Mouse (Mus musculus): ENCODE measurements at regions not wholly inside any gene's neighbourhood (a gene's known extent, or its start where the extent isn't known, plus 50 kb on each side); places are given as distances from the start of the nearest gene placed in this dataset.
"Not testable (repeated sequence)": the region's sequence is repeated elsewhere in the genome, so short reads cannot be mapped to it uniquely, and the experiment has no call there.

DNA sequence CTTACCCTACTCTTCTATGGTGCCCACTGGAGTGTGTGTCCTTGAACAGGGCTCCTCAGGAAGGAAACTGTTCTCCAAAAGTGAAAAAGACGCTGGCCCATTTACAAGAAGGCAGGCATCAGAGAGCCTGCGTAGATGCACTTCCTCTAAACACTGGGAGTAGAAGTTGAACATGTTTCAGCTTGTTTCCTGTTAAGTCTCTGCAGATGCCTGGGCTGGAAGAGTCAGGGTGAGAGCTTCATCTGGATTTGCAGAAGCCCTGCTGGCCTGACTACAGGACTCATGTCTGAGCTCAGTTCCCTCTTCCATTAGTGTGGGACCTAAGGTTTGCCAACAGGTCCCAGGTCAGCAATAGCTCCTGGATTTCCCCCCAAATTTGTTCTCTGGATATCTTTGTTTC, 54.7 kb upstream of the Nlrp1b start:
- Histone ChIP-seq H3K36me3 (no peaks in the 10 kb centered on the region), H3K4me2 (replicated peaks) (no peak overlapping the region), H3K4me1 (no peaks in the 10 kb centered on the region), H3K9ac (replicated peaks) (no peak overlapping the region), H3K4me3 (no peak overlapping the region), H3K9me3 (no peaks in the 10 kb centered on the region), H3K27me3 (no peaks in the 10 kb centered on the region), H3K27ac (replicated peaks) (no peak overlapping the region)
- WGBS = 74% methylated on average over 2 of the region's 2 CpGs
- ATAC-seq (ENCODE audit: low FRiP score, low read depth) = no peak

- not testable (repeated sequence) for H3K36me3 ChIP-seq; H3K4me1 ChIP-seq; ATAC-seq (ENCODE audit: low FRiP score, low read depth)
Observed at GRCm38 (mm10) chr11:71288243-71288642, 57.7 kb upstream of the Nlrp1b start.

DNA sequence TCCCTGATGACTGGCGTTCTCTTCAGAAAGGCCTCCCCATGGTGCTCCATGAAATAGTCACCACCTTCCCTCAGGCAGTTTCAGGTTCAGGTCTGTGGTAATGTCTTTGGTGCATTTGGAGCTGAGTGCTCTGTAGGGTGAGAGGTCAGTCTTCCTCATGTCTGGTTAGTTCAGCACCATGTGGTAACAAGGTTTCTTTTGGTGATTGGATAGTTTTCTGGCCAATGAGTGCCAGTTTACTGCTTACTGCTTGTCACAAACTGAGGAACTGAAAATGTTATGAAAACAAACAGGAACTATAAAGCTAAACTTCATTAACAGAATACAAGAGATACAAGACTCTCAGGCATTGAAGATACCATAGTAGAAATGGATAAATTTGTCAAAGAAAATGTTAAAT, 59.0 kb upstream of the Nlrp1b start:
- no peaks in the 10 kb centered on the region for H3K36me3 ChIP-seq
- H3K9ac ChIP-seq (replicated peaks) = no peak overlapping the region
- WGBS = 79% methylated on average over 1 of the region's 1 CpGs
- H3K4me3 ChIP-seq = no peak overlapping the region
- no peak overlapping the region for H3K27ac ChIP-seq (replicated peaks)
- H3K4me1 ChIP-seq = no peaks in the 10 kb centered on the region
- no peaks in the 10 kb centered on the region for H3K27me3 ChIP-seq
- no peaks in the 10 kb centered on the region for H3K9me3 ChIP-seq
- no peak for ATAC-seq (ENCODE audit: low FRiP score, low read depth)
- no peak overlapping the region for H3K4me2 ChIP-seq (replicated peaks)

More at GRCm38 (mm10) chr11:71288243-71288642, 57.7 kb upstream of the Nlrp1b start:
- not testable (repeated sequence) for H3K9ac ChIP-seq (replicated peaks); H3K4me2 ChIP-seq (replicated peaks); H3K9me3 ChIP-seq; H3K4me3 ChIP-seq; H3K27ac ChIP-seq (replicated peaks); H3K27me3 ChIP-seq

- Histone ChIP-seq H3K36me3 (no peaks in the 10 kb centered on the region), H3K9me3 (no peaks in the 10 kb centered on the region), H3K27ac (replicated peaks) (no peak overlapping the region), H3K27me3 (no peaks in the 10 kb centered on the region), H3K4me2 (replicated peaks) (no peak overlapping the region), H3K4me3 (no peak overlapping the region), H3K9ac (replicated peaks) (no peak overlapping the region), H3K4me1 (no peaks in the 10 kb centered on the region)
- ATAC-seq (ENCODE audit: low FRiP score, low read depth) = no peak
- 85% methylated on average over 1 of the region's 1 CpGs for WGBS
Observed at GRCm38 (mm10) chr11:71299479-71299878, 68.9 kb upstream of the Nlrp1b start.

DNA sequence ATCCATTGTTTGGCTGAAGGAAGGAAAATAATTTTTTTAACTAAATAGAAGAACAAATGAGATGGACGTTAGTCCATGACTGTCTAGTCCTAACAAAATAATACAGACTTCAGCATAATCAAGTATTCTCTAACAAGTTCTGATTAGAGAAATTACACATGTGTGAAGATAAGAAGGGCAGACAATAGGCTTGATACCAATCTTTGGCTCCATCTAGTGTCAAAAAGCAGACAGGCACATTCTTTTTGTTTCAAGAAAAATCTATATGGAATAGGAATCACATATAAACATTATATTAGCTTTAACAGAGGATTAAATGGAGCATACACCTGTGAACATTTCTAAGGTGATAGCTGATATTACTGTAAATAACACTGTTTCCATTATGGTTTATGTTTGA, 92.9 kb upstream of the Nlrp1b start:
- no peak overlapping the region for H3K4me2 ChIP-seq (replicated peaks)
- H3K9ac ChIP-seq (replicated peaks) = no peak overlapping the region
- H3K4me3 ChIP-seq = no peak overlapping the region
- no peaks in the 10 kb centered on the region for H3K9me3 ChIP-seq
- H3K27ac ChIP-seq (replicated peaks) = no peak overlapping the region
- 43% methylated on average over 1 of the region's 1 CpGs for WGBS
- H3K36me3 ChIP-seq = no peaks in the 10 kb centered on the region
- ATAC-seq (ENCODE audit: low FRiP score, low read depth) = no peak
- H3K27me3 ChIP-seq = no peaks in the 10 kb centered on the region
- no peaks in the 10 kb centered on the region for H3K4me1 ChIP-seq

GRCm38 (mm10) chr11:71337428-71337827, 106.9 kb upstream of the Nlrp1b start:
- Histone ChIP-seq H3K36me3 (no peaks in the 10 kb centered on the region), H3K27me3 (no peaks in the 10 kb centered on the region), H3K9me3 (no peaks in the 10 kb centered on the region), H3K4me1 (no peaks in the 10 kb centered on the region), H3K27ac (replicated peaks) (no peak overlapping the region), H3K9ac (replicated peaks) (no peak overlapping the region), H3K4me2 (replicated peaks) (no peak overlapping the region), H3K4me3 (no peak overlapping the region)
- WGBS = 10% methylated on average over 1 of the region's 1 CpGs
- ATAC-seq (ENCODE audit: low FRiP score, low read depth) = no peak

DNA sequence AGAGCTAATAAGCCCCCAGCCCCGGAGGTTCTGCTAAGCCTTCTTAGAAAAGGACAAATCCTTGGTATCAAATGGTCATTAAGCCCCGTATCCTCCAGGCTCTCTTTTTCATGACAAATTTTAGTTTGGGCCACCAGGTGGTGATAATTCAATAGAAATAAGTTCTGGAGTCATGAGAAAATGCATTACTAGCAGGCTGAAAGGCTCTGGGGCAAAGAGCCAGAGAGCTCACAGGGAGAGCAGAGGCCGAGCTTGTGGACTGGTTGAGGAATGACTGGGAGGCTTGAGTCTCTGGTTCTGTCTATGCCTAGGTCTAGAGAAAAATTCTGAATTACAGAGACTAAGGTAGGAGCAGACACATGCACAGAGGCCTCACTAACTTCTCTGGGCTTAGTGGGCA, 115.5 kb upstream of the Nlrp1b start:
- 43% methylated on average over 3 of the region's 3 CpGs for WGBS
- Histone ChIP-seq H3K27ac (replicated peaks) (no peak overlapping the region), H3K4me3 (no peak overlapping the region), H3K27me3 (no peaks in the 10 kb centered on the region), H3K36me3 (no peaks in the 10 kb centered on the region), H3K9ac (replicated peaks) (no peak overlapping the region), H3K4me2 (replicated peaks) (no peak overlapping the region), H3K4me1 (no peaks in the 10 kb centered on the region), H3K9me3 (no peaks in the 10 kb centered on the region)
- no peak for ATAC-seq (ENCODE audit: low FRiP score, low read depth)

GRCm38 (mm10) chr11:71357089-71357488, 126.6 kb upstream of the Nlrp1b start:
- Histone ChIP-seq H3K9ac (replicated peaks) (no peak overlapping the region), H3K4me3 (no peak overlapping the region), H3K4me2 (replicated peaks) (no peak overlapping the region), H3K9me3 (no peaks in the 10 kb centered on the region), H3K4me1 (no peaks in the 10 kb centered on the region), H3K27me3 (no peaks in the 10 kb centered on the region), H3K27ac (replicated peaks) (no peak overlapping the region), H3K36me3 (no peaks in the 10 kb centered on the region)
- no peak for ATAC-seq (ENCODE audit: low FRiP score, low read depth)
- 48% methylated on average over 3 of the region's 3 CpGs for WGBS

DNA sequence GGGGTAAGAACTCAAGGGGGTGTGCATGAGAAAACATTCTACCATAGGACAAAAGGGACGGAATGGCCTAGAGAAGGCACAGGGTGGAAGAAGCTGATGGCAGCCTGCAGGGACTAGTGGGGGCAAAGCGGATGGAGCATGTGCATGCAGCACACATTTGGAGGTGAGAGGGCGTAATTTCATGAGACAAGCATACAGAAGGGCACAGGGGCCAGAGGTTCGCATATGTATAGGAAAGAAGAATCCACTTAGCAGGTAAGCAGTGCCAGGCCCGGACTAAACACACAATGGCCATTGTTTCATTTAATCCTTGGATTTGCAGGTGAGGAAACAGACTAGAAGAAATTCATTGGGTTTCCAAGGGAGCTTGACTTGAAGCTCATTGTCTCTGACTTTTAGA, 130.3 kb upstream of the Nlrp1b start:
- Histone ChIP-seq H3K36me3 (no peaks in the 10 kb centered on the region), H3K4me1 (no peaks in the 10 kb centered on the region), H3K9me3 (no peaks in the 10 kb centered on the region), H3K9ac (replicated peaks) (no peak overlapping the region), H3K4me3 (no peak overlapping the region), H3K4me2 (replicated peaks) (no peak overlapping the region), H3K27me3 (no peaks in the 10 kb centered on the region), H3K27ac (replicated peaks) (no peak overlapping the region)
- ATAC-seq (ENCODE audit: low FRiP score, low read depth) = no peak
- 76% methylated on average over 5 of the region's 5 CpGs for WGBS

GRCm38 (mm10) chr11:71371871-71372270, 141.3 kb upstream of the Nlrp1b start:
- no peaks in the 10 kb centered on the region for H3K4me1 ChIP-seq
- no peaks in the 10 kb centered on the region for H3K27me3 ChIP-seq
- no peak overlapping the region for H3K9ac ChIP-seq (replicated peaks)
- no peaks in the 10 kb centered on the region for H3K36me3 ChIP-seq
- no peak for ATAC-seq (ENCODE audit: low FRiP score, low read depth)
- H3K4me3 ChIP-seq = no peak overlapping the region
- WGBS = 72% methylated on average over 5 of the region's 5 CpGs
- H3K27ac ChIP-seq (replicated peaks) = no peak overlapping the region
- H3K9me3 ChIP-seq = no peaks in the 10 kb centered on the region
- H3K4me2 ChIP-seq (replicated peaks) = no peak overlapping the region

GRCm38 (mm10) chr11:71375132-71375531, 144.6 kb upstream of the Nlrp1b start:
- no peak overlapping the region for H3K4me2 ChIP-seq (replicated peaks)
- 74% methylated on average over 5 of the region's 5 CpGs for WGBS

DNA sequence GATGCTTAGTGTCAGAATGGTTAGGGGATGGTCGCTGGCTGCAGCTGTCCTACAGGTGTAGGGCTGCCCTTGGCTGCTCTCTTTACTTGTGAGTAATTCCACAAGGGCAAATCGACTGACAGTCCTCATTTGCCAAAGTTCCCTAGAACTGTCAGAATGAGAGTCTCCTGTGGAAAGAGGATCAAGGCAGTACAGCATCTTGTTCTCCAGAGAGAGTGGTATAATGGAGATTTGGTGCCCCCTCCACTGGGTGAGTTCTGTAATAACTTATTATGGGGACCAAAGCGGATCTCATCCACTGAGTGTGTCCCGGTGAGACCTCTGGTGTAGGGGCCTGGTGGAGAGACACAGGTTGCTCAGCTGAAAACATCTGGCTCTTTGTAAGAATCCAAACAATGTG, 157.9 kb upstream of the Nlrp1b start:
- Histone ChIP-seq H3K27me3 (no peaks in the 10 kb centered on the region), H3K4me3 (no peak overlapping the region), H3K4me1 (peaks cover 14% of the 10 kb centered on the region), H3K27ac (replicated peaks) (no peak overlapping the region), H3K36me3 (no peaks in the 10 kb centered on the region), H3K9ac (replicated peaks) (no peak overlapping the region), H3K4me2 (replicated peaks) (no peak overlapping the region), H3K9me3 (no peaks in the 10 kb centered on the region)
- no peak for ATAC-seq (ENCODE audit: low FRiP score, low read depth)
- 69% methylated on average over 4 of the region's 4 CpGs for WGBS

More at GRCm38 (mm10) chr11:71375132-71375531, 144.6 kb upstream of the Nlrp1b start:
- H3K27me3 ChIP-seq = no peaks in the 10 kb centered on the region
- H3K36me3 ChIP-seq = no peaks in the 10 kb centered on the region
- no peak overlapping the region for H3K27ac ChIP-seq (replicated peaks)
- ATAC-seq (ENCODE audit: low FRiP score, low read depth) = no peak
- no peak overlapping the region for H3K9ac ChIP-seq (replicated peaks)
- H3K9me3 ChIP-seq = no peaks in the 10 kb centered on the region
- no peaks in the 10 kb centered on the region for H3K4me1 ChIP-seq
- H3K4me3 ChIP-seq = no peak overlapping the region

GRCm38 (mm10) chr11:71389659-71390058, 159.1 kb upstream of the Nlrp1b start:
- peak overlapping the region; percentile 34 for H3K4me2 ChIP-seq (replicated peaks)
- no peaks in the 10 kb centered on the region for H3K9me3 ChIP-seq
- H3K4me3 ChIP-seq = no peak overlapping the region
- ATAC-seq (ENCODE audit: low FRiP score, low read depth) = peak; percentile 91
- H3K36me3 ChIP-seq = no peaks in the 10 kb centered on the region
- H3K4me1 ChIP-seq = peaks cover 14% of the 10 kb centered on the region
- no peaks in the 10 kb centered on the region for H3K27me3 ChIP-seq
- peak overlapping the region; percentile 63 for H3K27ac ChIP-seq (replicated peaks)
- 14% methylated on average over 7 of the region's 7 CpGs for WGBS
- no peak overlapping the region; the same call in 1 of the 2 replicates for H3K9ac ChIP-seq (replicated peaks)
